Mouse (Mus musculus): ENCODE measurements around the gene Axin1. TPM values are rescaled to one million over a fixed set of nuclear protein-coding genes. Genes with fewer than 3 reads are reported as not detected.
A peak's percentile ranks its signal among the peaks of the same experiment; 100 is the strongest.

Gene Axin1
- polyA plus RNA-seq, 1 experiment from 2014 or later: 8.6 TPM

DNA sequence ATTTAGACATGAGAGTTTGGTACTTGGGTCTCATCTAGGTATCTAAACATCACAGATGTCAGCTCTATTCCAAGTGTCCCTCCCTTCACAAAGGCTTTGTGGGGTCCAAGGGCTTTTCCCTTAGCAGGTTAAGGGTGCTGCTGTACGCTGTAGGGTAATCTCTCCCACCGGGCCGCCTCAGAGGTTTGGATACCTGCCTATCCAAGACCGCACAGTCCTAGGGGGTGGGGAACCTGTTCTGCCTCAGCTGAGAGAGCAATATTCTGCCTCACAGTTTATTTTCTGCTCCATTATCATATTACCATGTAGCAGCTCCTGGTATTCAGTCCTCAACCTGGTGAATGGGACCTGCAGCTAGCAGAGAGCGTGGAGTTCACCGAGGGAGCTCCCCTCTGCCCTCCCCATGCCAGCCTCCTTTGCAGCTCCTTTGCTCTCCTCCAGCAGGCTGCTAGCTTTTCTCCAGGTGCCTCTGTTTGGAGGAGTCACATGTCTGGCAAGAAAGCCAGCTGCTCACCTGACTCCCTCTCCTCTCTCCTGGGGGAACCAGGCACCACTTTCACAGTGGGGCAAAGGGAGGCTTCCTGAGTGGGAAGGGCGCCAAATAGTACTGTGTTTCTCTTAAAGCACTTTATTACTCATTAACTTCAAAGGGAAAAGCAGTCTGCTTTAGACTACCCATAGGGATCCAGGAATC, 23.1 kb upstream of the Axin1 start:
- WGBS: 81% methylated on average over 7 of the region's 7 CpGs
- peaks cover 42% of the 10 kb centered on the region for H3K27me3 ChIP-seq (ENCODE audit: control insufficient read depth, insufficient read depth, low read length)
- no peak overlapping the region for H3K4me3 ChIP-seq (ENCODE audit: low read depth, low read length)

GRCm38 (mm10) chr17:26115956-26116487, 22.5 kb upstream of the Axin1 start:
- Histone ChIP-seq H3K36me3 (ENCODE audit: control insufficient read depth, insufficient read depth, low read length) (no peaks in the 10 kb centered on the region), H3K4me3 (ENCODE audit: low read depth, low read length) (no peak overlapping the region), H3K9me3 (ENCODE audit: control insufficient read depth, low read length) (no peaks in the 10 kb centered on the region), H3K4me1 (replicated peaks; ENCODE audit: control insufficient read depth, insufficient read depth, low read length) (peaks cover 5% of the 10 kb centered on the region), H3K27me3 (ENCODE audit: control insufficient read depth, insufficient read depth, low read length) (peaks cover 37% of the 10 kb centered on the region), H3K4me2 (replicated peaks; ENCODE audit: low read depth, low read length) (no peak overlapping the region), H3K27ac (ENCODE audit: low read depth, low read length) (no peak overlapping the region), H3K9ac (ENCODE audit: low read depth, low read length) (no peak overlapping the region)
- ATAC-seq (ENCODE audit: low FRiP score): no peak
- DNase-seq (ENCODE audit: low spot score): no peak
- no CpG with 5 or more reads among the region's 3 CpGs for WGBS

More for the DNA sequence above, 23.1 kb upstream of the Axin1 start:
- Histone ChIP-seq H3K9me3 (ENCODE audit: control insufficient read depth, low read length) (no peaks in the 10 kb centered on the region), H3K4me1 (replicated peaks; ENCODE audit: control insufficient read depth, insufficient read depth, low read length) (peaks cover 5% of the 10 kb centered on the region), H3K9ac (ENCODE audit: low read depth, low read length) (no peak overlapping the region), H3K4me2 (replicated peaks; ENCODE audit: low read depth, low read length) (no peak overlapping the region), H3K27ac (ENCODE audit: low read depth, low read length) (no peak overlapping the region), H3K36me3 (ENCODE audit: control insufficient read depth, insufficient read depth, low read length) (no peaks in the 10 kb centered on the region)
- ATAC-seq (ENCODE audit: low FRiP score) (no peak), DNase-seq (ENCODE audit: low spot score) (no peak)

DNA sequence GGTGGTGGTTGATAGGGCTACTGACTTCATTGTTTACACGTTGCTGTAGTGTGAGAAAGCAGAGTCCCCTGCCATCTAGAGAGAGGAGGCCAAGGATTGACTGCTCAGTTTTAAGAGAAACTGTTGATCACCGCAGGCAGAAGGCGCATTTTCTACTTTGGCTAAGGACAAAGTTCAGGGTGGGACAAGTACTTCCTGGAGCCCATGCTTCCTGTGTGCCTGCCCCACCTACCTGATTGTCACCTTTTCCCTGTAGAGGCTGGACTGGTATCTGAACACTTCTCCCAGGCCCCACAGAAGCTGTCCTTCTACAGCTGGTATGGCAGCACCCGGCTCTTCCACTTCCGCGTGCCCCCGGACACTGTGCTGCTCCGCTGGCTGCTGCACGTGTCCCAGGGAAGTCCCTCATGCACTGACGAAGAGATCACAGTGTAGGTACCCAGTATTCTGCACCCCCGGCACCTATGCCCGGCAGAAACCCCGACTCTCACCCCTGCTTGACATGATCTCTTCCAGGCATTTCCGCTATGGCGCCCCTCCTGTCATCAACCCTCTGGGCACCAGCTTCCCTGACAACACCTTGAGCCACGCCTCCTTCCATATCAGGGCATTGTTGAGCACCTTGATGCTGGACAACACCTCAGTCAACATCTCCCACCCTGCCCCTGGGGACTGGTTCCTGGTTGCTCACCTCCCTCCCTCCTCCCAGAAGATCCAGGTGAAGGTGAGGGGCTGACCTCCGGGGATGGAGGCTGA, 21.8 kb upstream of the Axin1 start:
- WGBS: 88% methylated on average over 17 of the region's 17 CpGs

GRCm38 (mm10) chr17:26119766-26120710, 18.4 kb upstream of the Axin1 start:
- no peak overlapping the region for H3K9ac ChIP-seq (ENCODE audit: low read depth, low read length)
- DNase-seq (ENCODE audit: low spot score) (peak; percentile 79), ATAC-seq (ENCODE audit: low FRiP score) (no peak)
- peaks cover 8% of the 10 kb centered on the region for H3K27me3 ChIP-seq (ENCODE audit: control insufficient read depth, insufficient read depth, low read length)
- peaks cover 7% of the 10 kb centered on the region for H3K4me1 ChIP-seq (replicated peaks; ENCODE audit: control insufficient read depth, insufficient read depth, low read length)
- no peaks in the 10 kb centered on the region for H3K36me3 ChIP-seq (ENCODE audit: control insufficient read depth, insufficient read depth, low read length)
- H3K4me3 ChIP-seq (ENCODE audit: low read depth, low read length): no peak overlapping the region
- no peaks in the 10 kb centered on the region for H3K9me3 ChIP-seq (ENCODE audit: control insufficient read depth, low read length)
- 52% methylated on average over 33 of the region's 33 CpGs for WGBS
- H3K4me2 ChIP-seq (replicated peaks; ENCODE audit: low read depth, low read length): no peak overlapping the region
- no peak overlapping the region for H3K27ac ChIP-seq (ENCODE audit: low read depth, low read length)

More for the DNA sequence above, 21.8 kb upstream of the Axin1 start:
- no peaks in the 10 kb centered on the region for H3K9me3 ChIP-seq (ENCODE audit: control insufficient read depth, low read length)
- H3K9ac ChIP-seq (ENCODE audit: low read depth, low read length): no peak overlapping the region
- DNase-seq (ENCODE audit: low spot score): no peak
- H3K36me3 ChIP-seq (ENCODE audit: control insufficient read depth, insufficient read depth, low read length): no peaks in the 10 kb centered on the region
- H3K4me3 ChIP-seq (ENCODE audit: low read depth, low read length): no peak overlapping the region
- no peak overlapping the region for H3K27ac ChIP-seq (ENCODE audit: low read depth, low read length)
- H3K27me3 ChIP-seq (ENCODE audit: control insufficient read depth, insufficient read depth, low read length): peaks cover 31% of the 10 kb centered on the region
- no peak overlapping the region for H3K4me2 ChIP-seq (replicated peaks; ENCODE audit: low read depth, low read length)
- H3K4me1 ChIP-seq (replicated peaks; ENCODE audit: control insufficient read depth, insufficient read depth, low read length): peaks cover 5% of the 10 kb centered on the region
- ATAC-seq (ENCODE audit: low FRiP score): no peak

DNA sequence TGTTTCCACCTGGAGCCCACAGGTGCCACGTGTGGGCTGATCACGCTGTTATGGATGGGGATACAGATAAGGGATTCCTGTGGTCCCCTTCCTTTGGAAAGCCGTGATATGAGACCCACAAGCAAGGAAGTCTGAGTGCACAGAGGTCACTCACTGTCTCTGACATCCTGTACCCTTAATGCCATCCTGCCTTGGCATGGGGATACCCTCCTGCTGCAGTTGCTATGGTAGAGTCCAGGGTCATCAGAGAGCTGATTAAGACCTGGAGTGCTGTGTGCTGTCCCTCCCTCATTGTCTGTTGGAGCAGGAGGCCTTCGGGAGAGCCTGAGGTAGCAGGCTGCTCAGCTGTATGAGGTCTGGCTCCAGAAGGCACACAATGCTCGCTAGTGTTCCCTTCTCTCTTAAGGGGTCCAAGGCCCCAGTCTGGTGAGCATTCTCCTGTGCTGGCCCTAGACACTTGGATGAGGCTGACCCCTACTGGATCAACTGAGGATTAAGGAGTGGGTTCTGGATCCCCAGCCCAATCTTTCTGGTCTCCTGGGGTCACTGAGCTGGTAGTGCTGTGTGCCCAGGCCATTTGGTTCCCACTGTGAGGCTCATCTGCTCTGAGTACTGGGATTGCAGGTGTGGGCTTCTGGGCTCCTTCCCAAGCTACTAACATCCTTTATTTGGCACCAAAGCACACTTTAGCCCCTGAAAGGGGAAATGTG, 15.9 kb upstream of the Axin1 start:
- H3K9me3 ChIP-seq (ENCODE audit: control insufficient read depth, low read length): no peaks in the 10 kb centered on the region
- no peak overlapping the region for H3K9ac ChIP-seq (ENCODE audit: low read depth, low read length)
- no peak overlapping the region for H3K27ac ChIP-seq (ENCODE audit: low read depth, low read length)
- H3K4me2 ChIP-seq (replicated peaks; ENCODE audit: low read depth, low read length): no peak overlapping the region
- peaks cover 7% of the 10 kb centered on the region for H3K4me1 ChIP-seq (replicated peaks; ENCODE audit: control insufficient read depth, insufficient read depth, low read length)
- H3K36me3 ChIP-seq (ENCODE audit: control insufficient read depth, insufficient read depth, low read length): no peaks in the 10 kb centered on the region
- H3K4me3 ChIP-seq (ENCODE audit: low read depth, low read length): no peak overlapping the region
- no peak for ATAC-seq (ENCODE audit: low FRiP score)
- WGBS: 65% methylated on average over 5 of the region's 5 CpGs
- no peaks in the 10 kb centered on the region; the same call in 1 of the 2 replicates for H3K27me3 ChIP-seq (ENCODE audit: control insufficient read depth, insufficient read depth, low read length)
- DNase-seq (ENCODE audit: low spot score): no peak

- ATAC-seq (ENCODE audit: low FRiP score) (peak; percentile 85), DNase-seq (ENCODE audit: low spot score) (peak; percentile 98)
- Histone ChIP-seq H3K36me3 (ENCODE audit: control insufficient read depth, insufficient read depth, low read length) (no peaks in the 10 kb centered on the region), H3K4me2 (replicated peaks; ENCODE audit: low read depth, low read length) (peak within 1 kb of the TSS; percentile 81), H3K27ac (ENCODE audit: low read depth, low read length) (no peak within 1 kb of the TSS), H3K27me3 (ENCODE audit: control insufficient read depth, insufficient read depth, low read length) (no peaks in the 10 kb centered on the region), H3K4me1 (replicated peaks; ENCODE audit: control insufficient read depth, insufficient read depth, low read length) (peaks cover 7% of the 10 kb centered on the region), H3K9ac (ENCODE audit: low read depth, low read length) (peak within 1 kb of the TSS; percentile 83), H3K4me3 (ENCODE audit: low read depth, low read length) (peak within 1 kb of the TSS; percentile 98), H3K9me3 (ENCODE audit: control insufficient read depth, low read length) (no peaks in the 10 kb centered on the region)
- WGBS: under 1% methylated on average over 32 of the region's 32 CpGs
Observed at GRCm38 (mm10) chr17:26123267-26123684, 15.2 kb upstream of the Axin1 start, which contains the start of gene Mrpl28. Gene Mrpl28, plus strand, starts transcription at chr17:26123500.

- no peaks in the 10 kb centered on the region for H3K27me3 ChIP-seq (ENCODE audit: control insufficient read depth, insufficient read depth, low read length)
- H3K4me1 ChIP-seq (replicated peaks; ENCODE audit: control insufficient read depth, insufficient read depth, low read length): peaks cover 7% of the 10 kb centered on the region
- peak overlapping the region; percentile 98 for H3K4me3 ChIP-seq (ENCODE audit: low read depth, low read length)
- DNase-seq (ENCODE audit: low spot score) (no peak), ATAC-seq (ENCODE audit: low FRiP score) (no peak)
- H3K9ac ChIP-seq (ENCODE audit: low read depth, low read length): peak overlapping the region; percentile 83; the same call in 1 of the 2 replicates
- no peak overlapping the region for H3K27ac ChIP-seq (ENCODE audit: low read depth, low read length)
- H3K36me3 ChIP-seq (ENCODE audit: control insufficient read depth, insufficient read depth, low read length): 0 out of 2 replicates have a peak, but pooled peaks cover 3% of the 10 kb centered on the region
- 88% methylated on average over 7 of the region's 7 CpGs for WGBS
- peak overlapping the region; percentile 81 for H3K4me2 ChIP-seq (replicated peaks; ENCODE audit: low read depth, low read length)
- no peaks in the 10 kb centered on the region for H3K9me3 ChIP-seq (ENCODE audit: control insufficient read depth, low read length)
Observed at GRCm38 (mm10) chr17:26124560-26124959, 13.9 kb upstream of the Axin1 start.
